Mouse (Mus musculus) liver, embryonic 14.5 days (tissue): Measurements from ENCODE around the gene Agr3. TPM values are rescaled to one million over a fixed set of nuclear protein-coding genes. Genes with fewer than 3 reads are reported as not detected.

Source experiments
- ATAC-seq: fragments of 200-750 bp; cut with Nextera tagmentation; 2 replicates; pipeline ENCODE4 v1.8.0; 2017; ENCODE audit warnings: moderate number of reproducible peaks, mild to moderate bottlenecking, moderate library complexity; ENCODE audit not compliant: insufficient read depth
- DNase-seq, 3 experiments: peaks; one replicate each; pipeline ENCODE4 v3.0.0-alpha.2; 2012 to 2013; ENCODE audit warnings: low read depth in 3 of 3, low spot score in 3 of 3
- H3K27ac ChIP-seq: fragments of 300-500 bp; sonication (generic); 2 replicates; pipeline ENCODE4 v1.5.1; 2014; ENCODE audit warnings: moderate library complexity, mild to moderate bottlenecking, control low read depth, inconsistent platforms
- H3K27me3 ChIP-seq: fragments of 300-500 bp; sonication (generic); 2 replicates; pipeline ENCODE4 v1.6.1; 2014; ENCODE audit warnings: mild to moderate bottlenecking, low read length, moderate library complexity; ENCODE audit not compliant: control insufficient read depth, insufficient read depth
- H3K36me3 ChIP-seq: fragments of 300-500 bp; sonication (generic); replicated peaks from 2 replicates; pipeline ENCODE4 v1.6.1; 2014; ENCODE audit warnings: low read depth; ENCODE audit not compliant: control insufficient read depth, insufficient read depth
- H3K4me1 ChIP-seq, 2 experiments: fragments of 200-500 bp in 1 of 2; fragments of 300-500 bp in 1 of 2; sonication (generic) in 1 of 2; replicated peaks; 2 replicates each; pipeline ENCODE4 v1.6.1; 2012 to 2014; ENCODE audit warnings: antibody characterized with exemption in 1 of 2, inconsistent platforms in 1 of 2, low read length in 1 of 2; ENCODE audit not compliant: control insufficient read depth in 2 of 2, insufficient read depth in 2 of 2
- H3K4me2 ChIP-seq: fragments of 300-500 bp; sonication (generic); 2 replicates; pipeline ENCODE4 v1.6.1; 2014; ENCODE audit warnings: low read depth, mild to moderate bottlenecking, control low read depth, moderate library complexity
- H3K4me3 ChIP-seq, 2 experiments: fragments of 200-500 bp in 1 of 2; fragments of 300-500 bp in 1 of 2; sonication (generic) in 1 of 2; 2 replicates each; pipeline ENCODE4 v1.5.1; 2012 to 2014; ENCODE audit warnings: low read depth in 2 of 2, low read length in 2 of 2, mild to moderate bottlenecking in 2 of 2, control low read depth in 1 of 2, inconsistent platforms in 1 of 2, moderate library complexity in 1 of 2; ENCODE audit not compliant: insufficient read depth in 1 of 2
- H3K9ac ChIP-seq: fragments of 300-500 bp; sonication (generic); replicated peaks from 2 replicates; pipeline ENCODE4 v1.6.1; 2014; ENCODE audit warnings: mild to moderate bottlenecking, control low read depth, moderate library complexity
- H3K9me3 ChIP-seq: fragments of 300-500 bp; sonication (generic); 2 replicates; pipeline ENCODE4 v1.6.1; 2016; ENCODE audit warnings: low read length, mixed read lengths; ENCODE audit not compliant: control insufficient read depth
- CTCF ChIP-seq: IDR thresholded peaks from 2 replicates; pipeline ENCODE4 v1.5.1; 2016; ENCODE audit warnings: antibody characterized with exemption, low read depth, control low read depth
- EP300 ChIP-seq: IDR thresholded peaks from 2 replicates; pipeline ENCODE4 v1.6.1; 2016; ENCODE audit warnings: antibody characterized with exemption, low read depth
- WGBS: fragments of 180-500 bp; shearing (Covaris S2); extraction: QIAGEN DNeasy Blood & Tissue Kit; methylation state at CpG from one replicate; pipeline ENCODE4 v1.1.7; 2014; ENCODE audit not compliant: insufficient replicate concordance; 5-methylcytosine and 5-hydroxymethylcytosine counted together
- polyA plus RNA-seq, 2 experiments: library from polyadenylated mRNA; depleted of rRNA in 1 of 2; stranded (reverse) in 1 of 2; unstranded in 1 of 2; fragments of >200 nt; fragmentation: Nextera tagmentation in 1 of 2; extraction: Ambion mirVana in 1 of 2; gene quantifications; 2 replicates each; pipeline versions ENCODE4 v1.2.1 to v1.2.3; 2012 to 2014

Gene Agr3
- polyA plus RNA-seq (2012; rRNA removed) (not detected in 2 replicates), polyA plus RNA-seq (2014; fragmentation: Nextera tagmentation; extraction: Ambion mirVana) (not detected in 2 replicates)

GRCm38 (mm10) chr12:35925402-35925801 is at the start of gene Agr3:
Gene Agr3 (plus strand): TSS chr12:35925620.
- no peaks in the 10 kb centered on the region for H3K36me3 ChIP-seq
- no peak for ATAC-seq
- no peak within 1 kb of the TSS for H3K4me2 ChIP-seq
- H3K9ac ChIP-seq, result no peak within 1 kb of the TSS
- H3K9me3 ChIP-seq, result no peaks in the 10 kb centered on the region
- H3K4me3 ChIP-seq, result no peak within 1 kb of the TSS
- H3K27me3 ChIP-seq, result no peaks in the 10 kb centered on the region
- 78% methylated on average over 9 of the region's 9 CpGs for WGBS
- no peak for DNase-seq
- no peaks in the 10 kb centered on the region for H3K4me1 ChIP-seq
- H3K27ac ChIP-seq, result no peak within 1 kb of the TSS
- TF ChIP-seq CTCF (no peak), EP300 (no peak)

- H3K36me3 ChIP-seq, result no peaks in the 10 kb centered on the region
- no peaks in the 10 kb centered on the region for H3K27me3 ChIP-seq
- no peak overlapping the region for H3K4me3 ChIP-seq
- H3K27ac ChIP-seq, result no peak overlapping the region
- WGBS, result 14% methylated on average over 9 of the region's 9 CpGs
- TF ChIP-seq CTCF (peak; percentile 34), EP300 (no peak)
- H3K4me2 ChIP-seq, result no peak overlapping the region
- ATAC-seq, result no peak
- no peaks in the 10 kb centered on the region for H3K4me1 ChIP-seq
- H3K9ac ChIP-seq, result no peak overlapping the region
- DNase-seq, result no peak
- H3K9me3 ChIP-seq, result no peaks in the 10 kb centered on the region
These were observed 40.4 kb upstream of the Agr3 start for GRCm38 (mm10) chr12:35884892-35885558.

- 17% methylated on average over 2 of the region's 2 CpGs for WGBS
- DNase-seq (no peak), ATAC-seq (no peak)
- TF ChIP-seq CTCF, result no peak
- no peak for TF ChIP-seq EP300
- Histone ChIP-seq H3K27me3 (no peaks in the 10 kb centered on the region), H3K4me3 (no peak overlapping the region), H3K27ac (no peak overlapping the region), H3K9ac (no peak overlapping the region), H3K9me3 (no peaks in the 10 kb centered on the region), H3K4me2 (no peak overlapping the region), H3K4me1 (no peaks in the 10 kb centered on the region), H3K36me3 (no peaks in the 10 kb centered on the region)
These were observed 36.0 kb upstream of the Agr3 start for GRCm38 (mm10) chr12:35889383-35889782.

GRCm38 (mm10) chr12:35890756-35891155 is 34.7 kb upstream of the Agr3 start:
- no peak overlapping the region for H3K27ac ChIP-seq
- ATAC-seq (no peak), DNase-seq (no peak)
- H3K9me3 ChIP-seq, result no peaks in the 10 kb centered on the region
- H3K9ac ChIP-seq, result no peak overlapping the region
- no peak overlapping the region for H3K4me2 ChIP-seq
- no peak overlapping the region for H3K4me3 ChIP-seq
- TF ChIP-seq EP300 (no peak), CTCF (no peak)
- H3K27me3 ChIP-seq, result no peaks in the 10 kb centered on the region
- H3K36me3 ChIP-seq, result no peaks in the 10 kb centered on the region
- 34% methylated on average over 2 of the region's 2 CpGs for WGBS
- H3K4me1 ChIP-seq, result no peaks in the 10 kb centered on the region

GRCm38 (mm10) chr12:35894304-35894900 is 31.0 kb upstream of the Agr3 start:
- ATAC-seq (no peak), DNase-seq (no peak)
- WGBS, result 43% methylated on average over 6 of the region's 6 CpGs
- Histone ChIP-seq H3K27ac (no peak overlapping the region), H3K9me3 (no peaks in the 10 kb centered on the region), H3K4me2 (no peak overlapping the region), H3K27me3 (no peaks in the 10 kb centered on the region), H3K4me1 (no peaks in the 10 kb centered on the region; a peak in 1 of 4 replicates), H3K9ac (no peak overlapping the region), H3K36me3 (no peaks in the 10 kb centered on the region), H3K4me3 (no peak overlapping the region)
- TF ChIP-seq EP300 (no peak), CTCF (no peak)
